Mouse (Mus musculus): ENCODE measurements at regions not wholly inside any gene's neighbourhood (a gene's known extent, or its start where the extent isn't known, plus 50 kb on each side); places are given as distances from the start of the nearest gene placed in this dataset.

GRCm38 (mm10) chr11:34149370-34149976 lies 51.1 kb upstream of the 4930469K13Rik start:
- no peak for TF ChIP-seq POLR2A (IDR thresholded peaks at IDR 0.05; ENCODE audit: borderline replicate concordance, low read depth, low read length)
- TF ChIP-seq CTCF (IDR thresholded peaks at IDR 0.05; ENCODE audit: low read depth, low read length), result peak; percentile 76
